Mouse (Mus musculus) spleen, adult 2 months (tissue): ENCODE results near the gene Pdia2.

Experiments
- CTCF ChIP-seq: fragments of 200-500 bp; IDR thresholded peaks from 2 replicates; pipeline ENCODE4 v1.5.1; 2011; ENCODE audit warnings: mild to moderate bottlenecking, inconsistent platforms; ENCODE audit not compliant: insufficient read depth, insufficient read length, insufficient replicate concordance; ENCODE audit errors: extremely low read depth
- POLR2A ChIP-seq: fragments of 200-500 bp; IDR thresholded peaks from 2 replicates; pipeline ENCODE4 v1.6.1; 2011; ENCODE audit warnings: low read depth, low read length, inconsistent platforms

- TF ChIP-seq CTCF (no peak), POLR2A (no peak)
These were observed 5.9 kb upstream of the Pdia2 start for GRCm38 (mm10) chr17:26204766-26205165.
